Mouse (Mus musculus) olfactory bulb, adult 2 months (tissue): ENCODE measurements around the gene Mras.

Source experiments
- CTCF ChIP-seq: fragments of 200-500 bp; IDR thresholded peaks from 2 replicates; pipeline ENCODE4 v1.5.1; 2012; ENCODE audit warnings: low read depth, mild to moderate bottlenecking, low read length, moderate library complexity; ENCODE audit not compliant: insufficient read depth
- POLR2A ChIP-seq: fragments of 200-500 bp; IDR thresholded peaks from 2 replicates; pipeline ENCODE4 v1.6.1; 2012; ENCODE audit warnings: mild to moderate bottlenecking, low read depth, low read length, moderate library complexity; ENCODE audit not compliant: insufficient read depth

DNA sequence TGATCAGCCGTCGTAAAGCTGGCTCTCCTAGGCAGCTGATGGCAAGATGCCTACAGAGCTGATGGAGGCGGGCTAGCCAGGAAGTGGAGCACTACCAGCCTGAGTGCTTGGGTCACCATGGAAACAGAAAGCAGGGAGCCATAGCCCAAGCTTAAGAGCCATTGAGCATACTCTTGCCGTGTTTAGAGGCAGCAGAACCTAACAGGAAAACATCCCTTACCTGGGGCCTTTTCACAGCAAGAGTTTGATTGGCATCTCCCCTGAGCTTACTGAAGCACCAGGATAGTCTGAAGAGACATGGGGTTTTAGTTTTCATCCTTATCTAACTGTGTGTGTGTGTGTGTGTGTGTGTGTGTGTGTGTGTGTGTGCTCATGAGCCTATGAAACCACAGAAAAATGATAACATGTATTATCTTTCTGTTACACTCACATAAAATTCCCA is 91.8 kb downstream of the Mras start:
- TF ChIP-seq CTCF (no peak), POLR2A (no peak)
